Mouse (Mus musculus) stomach, embryonic 14.5 days (tissue): ENCODE data around the gene Gm5737. TPM values are rescaled to one million over a fixed set of nuclear protein-coding genes. Genes with fewer than 3 reads are reported as not detected.
A peak's percentile ranks its signal among the peaks of the same experiment; 100 is the strongest.

ENCODE experiments used
- ATAC-seq: fragments of 200-750 bp; cut with Nextera tagmentation; 2 replicates; pipeline ENCODE4 v1.8.0; 2017; ENCODE audit warnings: low read depth, moderate TSS enrichment; ENCODE audit not compliant: insufficient number of reproducible peaks, insufficient read depth, low FRiP score
- H3K27ac ChIP-seq: fragments of 300-500 bp; sonication (generic); 2 replicates; pipeline ENCODE4 v1.5.1; 2014; ENCODE audit warnings: mild to moderate bottlenecking, low read length, moderate library complexity, mixed read lengths
- H3K27me3 ChIP-seq: fragments of 300-500 bp; sonication (generic); 2 replicates; pipeline ENCODE4 v1.6.1; 2014; ENCODE audit warnings: low read length, control low read depth, mixed read lengths; ENCODE audit not compliant: control insufficient read depth, insufficient read depth
- H3K36me3 ChIP-seq: fragments of 300-500 bp; sonication (generic); 2 replicates; pipeline ENCODE4 v1.6.1; 2014; ENCODE audit warnings: mild to moderate bottlenecking, control low read depth, low read length, moderate library complexity, mixed read lengths; ENCODE audit not compliant: control insufficient read depth, insufficient read depth
- H3K4me1 ChIP-seq: fragments of 300-500 bp; sonication (generic); 2 replicates; pipeline ENCODE4 v1.6.1; 2014; ENCODE audit warnings: low read length, control low read depth, mixed read lengths; ENCODE audit not compliant: control insufficient read depth, insufficient read depth
- H3K4me2 ChIP-seq: fragments of 300-500 bp; sonication (generic); replicated peaks from 2 replicates; pipeline ENCODE4 v1.6.1; 2014; ENCODE audit warnings: low read depth, low read length, control low read depth
- H3K4me3 ChIP-seq: fragments of 300-500 bp; sonication (generic); 2 replicates; pipeline ENCODE4 v1.5.1; 2014; ENCODE audit warnings: low read depth, low read length, control low read depth
- H3K9ac ChIP-seq: fragments of 300-500 bp; sonication (generic); replicated peaks from 2 replicates; pipeline ENCODE4 v1.6.1; 2014; ENCODE audit warnings: low read depth, mild to moderate bottlenecking, control low read depth, low read length, moderate library complexity, mixed read lengths
- H3K9me3 ChIP-seq: fragments of 300-500 bp; sonication (generic); 2 replicates; pipeline ENCODE4 v1.6.1; 2016; ENCODE audit warnings: low read depth, low read length, control low read depth; ENCODE audit not compliant: control insufficient read depth
- WGBS: fragments of 180-500 bp; shearing (Covaris S2); extraction: QIAGEN DNeasy Blood & Tissue Kit; methylation state at CpG from one replicate; pipeline ENCODE4 v1.1.7; 2014; 5-methylcytosine and 5-hydroxymethylcytosine counted together
- polyA plus RNA-seq: library from polyadenylated mRNA; unstranded; fragments of >200 nt; fragmentation: Nextera tagmentation; extraction: Ambion mirVana; gene quantifications from 2 replicates; pipeline ENCODE4 v1.2.1, GENCODE M21; 2014

Gm5737 gene
- polyA plus RNA-seq, 1 experiment from 2014 or later, result not detected

DNA sequence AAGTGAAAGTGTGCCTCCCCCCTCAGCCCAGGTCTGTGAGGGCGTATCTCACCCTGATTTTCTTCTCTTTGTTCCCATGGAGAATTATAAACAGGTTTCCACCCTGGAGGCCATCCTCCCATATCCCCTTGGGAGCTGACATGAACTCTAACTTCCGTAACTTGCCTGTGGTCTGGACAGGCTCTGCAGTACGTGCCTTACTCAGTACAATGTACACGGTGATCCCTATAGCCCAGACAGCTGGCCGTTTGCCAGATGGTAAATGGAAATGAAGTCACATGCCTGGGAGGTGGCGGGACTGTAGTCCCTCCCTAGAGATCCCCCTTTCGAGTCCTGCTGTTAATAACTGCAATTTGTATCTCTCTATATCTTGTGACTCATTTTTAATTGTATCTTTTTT lies 52.9 kb downstream of the Gm5737 start:
- Histone ChIP-seq H3K4me3 (no peak overlapping the region), H3K9ac (no peak overlapping the region), H3K36me3 (no peaks in the 10 kb centered on the region), H3K27ac (peak overlapping the region; percentile 86), H3K27me3 (no peaks in the 10 kb centered on the region), H3K4me2 (peak overlapping the region; percentile 8), H3K9me3 (no peaks in the 10 kb centered on the region), H3K4me1 (peaks cover 56% of the 10 kb centered on the region)
- ATAC-seq, result peak; percentile 92
- WGBS, result 3% methylated on average over 7 of the region's 7 CpGs

DNA sequence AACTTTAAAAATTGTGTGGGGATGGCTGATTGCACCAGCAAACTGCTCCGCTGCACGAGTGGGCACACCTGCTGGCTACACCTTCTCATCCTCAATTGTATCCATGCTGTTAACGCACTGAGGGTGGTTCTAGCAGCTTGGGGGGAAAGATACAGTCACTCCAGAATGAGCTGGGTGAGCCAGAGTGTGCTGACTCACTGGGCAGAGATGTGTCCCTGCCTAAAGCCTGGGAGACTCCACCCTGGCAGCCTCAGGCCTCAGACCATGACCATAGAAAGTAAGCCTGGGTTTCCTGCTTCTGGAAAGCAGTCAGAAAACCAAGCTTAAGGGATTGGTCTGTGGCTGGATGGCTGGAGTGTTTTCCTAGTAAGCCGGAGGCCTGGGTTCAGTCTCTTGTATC lies 53.7 kb downstream of the Gm5737 start:
- 52% methylated on average over 4 of the region's 4 CpGs for whole genome bisulfite sequencing
- Histone ChIP-seq H3K27me3 (no peaks in the 10 kb centered on the region), H3K4me1 (peaks cover 61% of the 10 kb centered on the region), H3K9ac (0 out of 2 replicates have a peak overlapping the region, but pooled peaks have one; percentile 11), H3K9me3 (no peaks in the 10 kb centered on the region), H3K4me2 (no peak overlapping the region), H3K36me3 (no peaks in the 10 kb centered on the region), H3K4me3 (no peak overlapping the region), H3K27ac (peak overlapping the region; percentile 86)
- ATAC-seq, result peak; percentile 60; the same call in 1 of the 2 replicates

DNA sequence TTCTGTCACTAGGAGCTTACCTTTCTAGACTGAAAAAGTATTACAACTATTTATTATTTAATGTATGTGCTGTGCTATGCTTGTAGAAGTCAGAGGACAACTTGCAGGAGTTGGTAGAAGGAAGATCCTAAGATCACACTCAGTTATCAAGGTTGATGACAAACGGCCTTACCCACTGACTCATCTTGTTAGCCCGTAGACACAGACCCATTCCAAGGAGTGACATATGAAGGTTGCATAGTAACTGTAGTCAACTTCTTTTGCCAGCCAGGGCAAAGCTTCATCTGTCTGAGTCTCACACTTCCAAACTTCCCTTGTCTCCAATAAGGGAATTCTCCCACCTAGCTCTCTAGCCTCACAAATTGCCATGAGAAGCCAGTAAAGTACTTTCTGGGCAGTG lies 54.5 kb downstream of the Gm5737 start:
- 62% methylated on average over 2 of the region's 2 CpGs for WGBS
- peaks cover 56% of the 10 kb centered on the region for H3K4me1 ChIP-seq
- H3K27ac ChIP-seq, result peak overlapping the region; percentile 86
- H3K9me3 ChIP-seq, result no peaks in the 10 kb centered on the region
- H3K4me2 ChIP-seq, result no peak overlapping the region
- H3K36me3 ChIP-seq, result no peaks in the 10 kb centered on the region
- no peak for ATAC-seq
- no peak overlapping the region for H3K4me3 ChIP-seq
- H3K27me3 ChIP-seq, result no peaks in the 10 kb centered on the region
- H3K9ac ChIP-seq, result no peak overlapping the region

DNA sequence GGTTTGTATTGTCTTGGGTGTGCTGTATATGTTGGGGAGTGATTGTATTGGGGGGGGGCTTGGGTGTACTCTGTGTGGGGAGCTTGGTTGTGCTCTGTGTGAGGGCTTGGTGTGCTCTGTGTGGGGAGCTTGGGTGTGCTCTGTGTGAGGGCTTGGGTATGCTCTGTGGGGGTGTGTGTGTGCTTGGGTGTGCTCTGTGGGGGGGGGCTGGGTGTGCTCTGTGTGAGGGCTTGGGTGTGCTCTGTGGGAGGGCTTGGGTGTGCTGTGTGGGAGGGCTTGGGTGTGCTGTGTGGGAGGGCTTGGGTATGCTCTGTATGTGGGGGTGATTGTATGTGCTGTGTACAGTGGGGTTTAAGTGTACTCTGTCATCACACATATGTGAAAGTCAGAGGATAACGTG lies 55.6 kb downstream of the Gm5737 start:
- 86% methylated on average over 1 of the region's 1 CpGs for WGBS
- Histone ChIP-seq H3K36me3 (no peaks in the 10 kb centered on the region), H3K9me3 (no peaks in the 10 kb centered on the region), H3K9ac (no peak overlapping the region), H3K27ac (no peak overlapping the region), H3K4me3 (no peak overlapping the region), H3K4me1 (peaks cover 49% of the 10 kb centered on the region), H3K4me2 (no peak overlapping the region), H3K27me3 (no peaks in the 10 kb centered on the region)
- ATAC-seq, result no peak

DNA sequence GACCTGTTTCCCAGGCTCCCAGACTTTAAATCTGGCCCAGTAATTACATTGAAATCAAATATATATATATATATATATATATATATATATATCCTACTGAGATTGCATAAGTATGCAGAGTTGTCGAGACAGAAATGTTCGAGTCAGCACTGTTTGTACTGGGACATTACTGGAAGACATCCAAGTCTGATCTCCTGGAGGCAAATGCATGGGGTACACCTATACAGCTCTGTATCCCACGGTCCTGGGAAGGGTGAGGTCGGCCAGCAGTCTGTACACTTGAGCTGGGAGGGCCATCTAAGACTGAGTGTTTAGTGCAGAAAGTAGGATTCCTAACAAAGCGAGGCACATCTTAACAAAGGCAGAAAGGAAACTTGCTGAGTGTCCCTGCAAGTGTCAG lies 57.7 kb downstream of the Gm5737 start:
- WGBS, result 20% methylated on average over 5 of the region's 5 CpGs
- no peak for ATAC-seq
- H3K4me1 ChIP-seq, result peaks cover 28% of the 10 kb centered on the region
- no peak overlapping the region for H3K4me2 ChIP-seq
- H3K27ac ChIP-seq, result peak overlapping the region; percentile 10; the same call in 1 of the 2 replicates
- no peak overlapping the region for H3K9ac ChIP-seq
- H3K36me3 ChIP-seq, result no peaks in the 10 kb centered on the region
- no peak overlapping the region for H3K4me3 ChIP-seq
- no peaks in the 10 kb centered on the region for H3K9me3 ChIP-seq
- H3K27me3 ChIP-seq, result no peaks in the 10 kb centered on the region

DNA sequence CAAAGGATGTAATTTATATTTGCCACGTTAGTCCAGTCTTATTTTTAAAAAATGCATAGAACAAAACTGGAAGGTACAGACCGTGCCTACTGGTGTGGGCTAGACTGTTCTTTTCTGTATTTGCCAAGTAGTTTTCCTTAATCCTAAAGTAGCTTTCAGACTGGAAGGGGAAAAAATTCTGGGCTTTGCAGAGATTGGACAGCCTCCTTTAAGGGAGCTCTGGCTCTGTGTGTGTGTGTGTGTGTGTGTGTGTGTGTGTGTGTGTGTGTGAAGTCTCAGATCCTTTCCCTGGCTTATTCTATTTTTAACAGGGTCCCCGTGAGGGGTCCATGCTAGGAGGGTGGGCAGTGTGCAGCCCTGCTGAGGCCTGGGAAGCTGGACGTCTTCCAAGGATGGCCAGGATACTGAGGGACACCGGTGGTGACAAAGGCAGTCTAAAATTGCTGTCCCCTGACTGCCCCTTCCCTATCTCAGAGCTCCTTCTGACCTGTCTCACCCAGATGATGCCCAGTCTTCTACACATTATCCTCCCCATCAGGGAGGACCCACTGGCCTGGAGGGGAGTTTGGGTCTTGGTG lies 58.4 kb downstream of the Gm5737 start:
- no peaks in the 10 kb centered on the region for H3K9me3 ChIP-seq
- no peaks in the 10 kb centered on the region for H3K27me3 ChIP-seq
- H3K36me3 ChIP-seq, result no peaks in the 10 kb centered on the region
- ATAC-seq, result no peak
- no peak overlapping the region for H3K4me3 ChIP-seq
- H3K4me1 ChIP-seq, result peaks cover 23% of the 10 kb centered on the region
- H3K9ac ChIP-seq, result no peak overlapping the region
- 60% methylated on average over 5 of the region's 5 CpGs for WGBS
- H3K4me2 ChIP-seq, result no peak overlapping the region
- peak overlapping the region; percentile 10; the same call in 1 of the 2 replicates for H3K27ac ChIP-seq

DNA sequence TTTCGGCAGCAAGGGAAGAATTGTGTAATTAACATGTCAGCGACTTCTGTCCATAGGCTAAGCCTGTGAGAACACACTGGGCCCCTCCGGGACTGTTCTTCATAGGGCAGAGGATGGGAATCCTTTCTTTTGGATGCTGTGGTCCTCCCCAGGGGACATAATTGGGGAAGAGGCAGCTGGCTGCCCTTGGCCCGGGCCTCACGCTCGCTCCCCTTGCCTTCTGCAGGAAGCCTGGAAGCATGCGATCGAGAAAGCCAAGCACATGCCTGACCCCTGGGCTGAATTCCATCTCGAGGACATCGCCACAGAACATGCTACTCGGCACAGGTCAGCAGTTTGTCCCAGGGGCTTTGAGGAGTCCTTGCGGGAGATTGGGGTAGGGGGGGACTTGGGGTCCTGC lies 60.9 kb downstream of the Gm5737 start:
- H3K4me1 ChIP-seq, result peaks cover 9% of the 10 kb centered on the region
- no peak overlapping the region for H3K4me2 ChIP-seq
- WGBS, result 83% methylated on average over 12 of the region's 12 CpGs
- no peak for ATAC-seq
- no peaks in the 10 kb centered on the region for H3K9me3 ChIP-seq
- no peaks in the 10 kb centered on the region for H3K36me3 ChIP-seq
- no peak overlapping the region for H3K27ac ChIP-seq
- H3K4me3 ChIP-seq, result no peak overlapping the region
- H3K27me3 ChIP-seq, result no peaks in the 10 kb centered on the region
- H3K9ac ChIP-seq, result no peak overlapping the region

DNA sequence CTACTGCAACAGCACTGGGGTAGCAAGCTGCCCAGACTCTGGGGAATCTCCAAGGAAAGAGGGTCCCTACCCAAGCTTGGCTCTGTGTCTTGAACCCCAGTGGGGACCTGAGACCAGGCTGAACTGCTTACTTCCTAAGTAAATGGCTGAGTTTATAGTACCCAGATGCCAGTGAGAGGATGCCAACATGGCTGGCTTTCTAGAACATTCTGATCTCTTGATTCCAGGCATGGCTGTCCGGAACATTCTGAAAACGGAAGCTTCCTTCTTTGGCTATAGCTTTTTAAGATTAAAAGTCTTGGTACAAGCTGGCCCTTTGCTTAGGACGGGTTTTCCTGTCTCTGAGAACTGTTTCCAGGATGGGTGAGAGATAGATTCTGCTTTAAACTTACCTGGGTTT lies 61.9 kb downstream of the Gm5737 start:
- no peaks in the 10 kb centered on the region for H3K27me3 ChIP-seq
- peaks cover 9% of the 10 kb centered on the region for H3K4me1 ChIP-seq
- no peak overlapping the region for H3K4me3 ChIP-seq
- H3K27ac ChIP-seq, result no peak overlapping the region
- no peak overlapping the region for H3K4me2 ChIP-seq
- no peak for ATAC-seq
- no peaks in the 10 kb centered on the region for H3K36me3 ChIP-seq
- H3K9me3 ChIP-seq, result no peaks in the 10 kb centered on the region
- WGBS, result 94% methylated on average over 3 of the region's 3 CpGs
- no peak overlapping the region for H3K9ac ChIP-seq
